Mouse (Mus musculus) midbrain, embryonic 14.5 days (tissue): ENCODE measurements around the gene Brk1. TPM values are rescaled to one million over a fixed set of nuclear protein-coding genes. Genes with fewer than 3 reads are reported as not detected.
A peak's percentile ranks its signal among the peaks of the same experiment; 100 is the strongest.

ENCODE experiments used
- ATAC-seq: fragments of 200-750 bp; cut with Nextera tagmentation; 2 replicates; pipeline ENCODE4 v1.8.0; 2017; ENCODE audit warnings: moderate number of reproducible peaks, moderate library complexity; ENCODE audit not compliant: low FRiP score, low TSS enrichment
- DNase-seq: peaks from one replicate; pipeline ENCODE4 v3.0.0-alpha.2; 2015
- H3K27ac ChIP-seq: fragments of 300-500 bp; sonication (generic); replicated peaks from 2 replicates; pipeline ENCODE4 v1.5.1; 2014; ENCODE audit warnings: mild to moderate bottlenecking, low read depth, low read length, moderate library complexity
- H3K27me3 ChIP-seq: fragments of 300-500 bp; sonication (generic); 2 replicates; pipeline ENCODE4 v1.6.1; 2014; ENCODE audit warnings: low read length, control low read depth, mixed read lengths; ENCODE audit not compliant: control insufficient read depth, insufficient read depth
- H3K36me3 ChIP-seq: fragments of 300-500 bp; sonication (generic); 2 replicates; pipeline ENCODE4 v1.6.1; 2014; ENCODE audit warnings: low read length, control low read depth; ENCODE audit not compliant: control insufficient read depth, insufficient read depth
- H3K4me1 ChIP-seq: fragments of 300-500 bp; sonication (generic); 2 replicates; pipeline ENCODE4 v1.6.1; 2014; ENCODE audit warnings: mild to moderate bottlenecking, antibody characterized with exemption, low read length, control low read depth; ENCODE audit not compliant: control insufficient read depth, insufficient read depth
- H3K4me2 ChIP-seq: fragments of 300-500 bp; sonication (generic); 2 replicates; pipeline ENCODE4 v1.6.1; 2014; ENCODE audit warnings: mild to moderate bottlenecking, low read length, moderate library complexity
- H3K4me3 ChIP-seq: fragments of 300-500 bp; sonication (generic); replicated peaks from 2 replicates; pipeline ENCODE4 v1.5.1; 2014; ENCODE audit warnings: low read depth, low read length
- H3K9ac ChIP-seq: fragments of 300-500 bp; sonication (generic); replicated peaks from 2 replicates; pipeline ENCODE4 v1.6.1; 2014; ENCODE audit warnings: mild to moderate bottlenecking, low read length, moderate library complexity
- H3K9me3 ChIP-seq: fragments of 300-500 bp; sonication (generic); 2 replicates; pipeline ENCODE4 v1.6.1; 2016; ENCODE audit warnings: low read length, control low read depth, mixed read lengths; ENCODE audit not compliant: control insufficient read depth
- WGBS: fragments of 180-500 bp; shearing (Covaris S2); extraction: QIAGEN DNeasy Blood & Tissue Kit; methylation state at CpG from one replicate; pipeline ENCODE4 v1.1.7; 2014; 5-methylcytosine and 5-hydroxymethylcytosine counted together
- polyA plus RNA-seq: library from polyadenylated mRNA; unstranded; fragments of >200 nt; fragmentation: Nextera tagmentation; extraction: Ambion mirVana; gene quantifications from 2 replicates; pipeline ENCODE4 v1.2.1, GENCODE M21; 2014

Brk1 gene
- polyA plus RNA-seq, 1 experiment from 2014 or later = 258 TPM

GRCm38 (mm10) chr6:113597945-113598344 lies 6.6 kb upstream of the Brk1 start:
- no peak overlapping the region for H3K4me2 ChIP-seq
- DNase-seq (no peak), ATAC-seq (no peak)
- H3K4me3 ChIP-seq = no peak overlapping the region
- no peaks in the 10 kb centered on the region for H3K36me3 ChIP-seq
- no peak overlapping the region for H3K27ac ChIP-seq
- WGBS = 90% methylated on average over 4 of the region's 4 CpGs
- no peaks in the 10 kb centered on the region for H3K4me1 ChIP-seq
- H3K27me3 ChIP-seq = no peaks in the 10 kb centered on the region
- no peak overlapping the region for H3K9ac ChIP-seq
- H3K9me3 ChIP-seq = no peaks in the 10 kb centered on the region

GRCm38 (mm10) chr6:113599833-113600232 lies 4.7 kb upstream of the Brk1 start:
- DNase-seq = no peak
- WGBS = 71% methylated on average over 5 of the region's 5 CpGs
- no peaks in the 10 kb centered on the region for H3K36me3 ChIP-seq
- no peaks in the 10 kb centered on the region for H3K27me3 ChIP-seq
- no peaks in the 10 kb centered on the region for H3K4me1 ChIP-seq
- H3K27ac ChIP-seq = no peak overlapping the region
- no peak for ATAC-seq
- H3K4me2 ChIP-seq = no peak overlapping the region
- H3K9me3 ChIP-seq = no peaks in the 10 kb centered on the region
- H3K9ac ChIP-seq = no peak overlapping the region; the same call in 1 of the 2 replicates
- no peak overlapping the region for H3K4me3 ChIP-seq

DNA sequence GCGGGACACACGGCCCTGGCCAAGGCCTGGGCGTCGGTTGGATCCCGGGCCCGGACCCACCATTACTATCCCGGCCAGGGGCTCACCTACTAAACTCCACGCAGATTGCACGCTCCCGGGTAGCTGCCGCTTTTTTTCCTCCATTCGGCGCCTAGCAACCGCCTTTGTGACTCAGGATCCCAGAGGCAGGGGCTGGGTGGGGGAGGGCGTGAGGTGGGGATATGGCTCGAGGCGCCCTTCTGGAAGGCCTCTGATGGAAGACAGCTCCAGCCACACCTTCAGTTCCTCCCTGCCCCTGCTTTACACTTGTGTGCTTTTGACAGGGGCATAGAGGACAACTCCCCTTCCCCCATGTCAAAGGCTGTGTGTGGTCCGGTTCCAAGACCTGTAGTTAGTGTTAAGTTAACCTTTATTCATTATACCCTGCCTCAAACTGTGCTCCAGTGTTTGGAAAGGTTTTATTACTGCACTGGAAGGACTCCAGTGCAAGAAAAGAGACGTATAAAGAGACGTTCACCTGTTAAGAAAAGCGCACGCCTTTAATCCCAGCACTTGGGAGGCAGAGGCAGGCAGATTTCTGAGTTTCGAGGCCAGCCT lies 3.9 kb upstream of the Brk1 start, which contains the start of gene Fancd2os:
Gene Fancd2os (minus strand): TSS at position 173 of the 597 bp plus-strand sequence.
- Histone ChIP-seq H3K4me2 (0 out of 2 replicates have a peak within 1 kb of the TSS, but pooled peaks have one; percentile 15), H3K36me3 (no peaks in the 10 kb centered on the region), H3K9ac (no peak within 1 kb of the TSS; the same call in 1 of the 2 replicates), H3K4me1 (peaks cover 4% of the 10 kb centered on the region), H3K27ac (no peak within 1 kb of the TSS), H3K9me3 (no peaks in the 10 kb centered on the region), H3K27me3 (no peaks in the 10 kb centered on the region), H3K4me3 (no peak within 1 kb of the TSS)
- DNase-seq = peak; percentile 19
- no peak for ATAC-seq
- 30% methylated on average over 23 of the region's 23 CpGs for WGBS

DNA sequence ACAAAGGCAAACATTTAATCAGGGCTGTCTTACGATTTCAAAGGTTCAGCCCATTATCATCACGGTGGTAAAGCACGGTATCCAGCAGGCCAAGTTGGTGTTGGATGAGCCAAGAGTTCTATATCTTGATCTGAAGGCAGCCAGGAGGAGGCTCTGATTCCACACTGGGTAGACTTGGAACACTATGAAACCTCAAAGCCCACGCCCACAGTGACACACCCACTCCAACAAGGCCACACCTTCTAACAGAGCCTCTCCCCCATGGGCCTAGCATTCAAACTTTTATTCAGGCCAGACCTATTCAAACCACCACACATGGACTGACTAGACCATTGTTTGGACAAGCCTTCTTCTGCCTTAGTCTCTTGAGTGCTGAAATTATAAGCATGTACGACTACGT lies 1.8 kb upstream of the Brk1 start:
- Histone ChIP-seq H3K27me3 (no peaks in the 10 kb centered on the region), H3K36me3 (peaks cover 3% of the 10 kb centered on the region; the same call in 1 of the 2 replicates), H3K9me3 (no peaks in the 10 kb centered on the region), H3K27ac (no peak overlapping the region), H3K4me3 (no peak overlapping the region), H3K9ac (no peak overlapping the region), H3K4me2 (no peak overlapping the region), H3K4me1 (peaks cover 12% of the 10 kb centered on the region)
- no peak for DNase-seq
- 95% methylated on average over 6 of the region's 6 CpGs for WGBS
- no peak for ATAC-seq

GRCm38 (mm10) chr6:113603993-113604392 lies 579 bp upstream of the Brk1 start:
- Histone ChIP-seq H3K4me1 (peaks cover 12% of the 10 kb centered on the region), H3K9me3 (no peaks in the 10 kb centered on the region), H3K4me3 (peak overlapping the region; percentile 91), H3K9ac (peak overlapping the region; percentile 86), H3K36me3 (peaks cover 3% of the 10 kb centered on the region; the same call in 1 of the 2 replicates), H3K27me3 (no peaks in the 10 kb centered on the region), H3K27ac (peak overlapping the region; percentile 69), H3K4me2 (peak overlapping the region; percentile 76)
- WGBS = 51% methylated on average over 12 of the region's 12 CpGs
- DNase-seq = no peak
- no peak for ATAC-seq

DNA sequence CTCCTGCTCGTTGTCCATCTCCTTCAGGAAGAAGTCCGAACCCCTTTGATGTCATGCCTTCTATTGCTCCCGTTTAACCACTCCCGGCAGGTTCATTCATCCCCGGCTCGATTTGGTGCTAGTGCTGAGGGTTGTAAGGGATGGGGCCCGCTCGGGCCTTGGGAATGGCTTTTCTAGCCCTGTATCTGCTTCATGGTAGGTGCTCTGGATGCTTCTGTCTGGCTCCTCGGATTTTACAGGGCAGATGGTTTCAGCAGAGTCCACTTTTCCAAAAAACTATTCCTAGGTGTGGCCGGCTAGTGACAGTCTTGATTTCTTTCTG lies 613 bp downstream of the Brk1 start:
- Histone ChIP-seq H3K9me3 (no peaks in the 10 kb centered on the region), H3K36me3 (peaks cover 8% of the 10 kb centered on the region), H3K4me2 (peak overlapping the region; percentile 76), H3K27me3 (no peaks in the 10 kb centered on the region), H3K27ac (peak overlapping the region; percentile 82), H3K4me3 (peak overlapping the region; percentile 91), H3K9ac (peak overlapping the region; percentile 86), H3K4me1 (peaks cover 12% of the 10 kb centered on the region)
- WGBS = 5% methylated on average over 10 of the region's 10 CpGs
- DNase-seq (no peak), ATAC-seq (peak; percentile 38; the same call in 1 of the 2 replicates)

DNA sequence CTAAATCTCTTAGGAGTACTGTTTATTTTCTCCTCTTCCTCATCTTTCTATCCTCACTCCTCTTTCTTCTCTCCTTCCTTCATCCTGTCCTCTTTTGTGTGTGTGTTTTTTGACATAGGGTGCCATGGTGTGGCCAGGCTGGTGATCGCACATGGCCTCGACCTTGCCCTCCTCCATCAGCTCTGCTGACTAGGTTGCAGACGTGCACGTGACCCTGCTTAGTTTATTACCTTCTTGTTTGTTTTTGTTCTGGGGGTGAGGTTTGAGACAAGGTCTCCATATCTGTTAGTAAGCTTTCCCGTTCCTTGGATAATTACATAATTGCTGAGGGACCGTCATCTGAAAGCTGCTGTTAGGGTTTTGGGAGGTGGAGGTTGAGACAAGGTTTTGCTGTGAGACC lies 4.3 kb downstream of the Brk1 start:
- H3K27me3 ChIP-seq = no peaks in the 10 kb centered on the region
- H3K4me3 ChIP-seq = no peak overlapping the region
- WGBS = 92% methylated on average over 6 of the region's 6 CpGs
- peaks cover 12% of the 10 kb centered on the region for H3K4me1 ChIP-seq
- peaks cover 9% of the 10 kb centered on the region for H3K36me3 ChIP-seq
- no peaks in the 10 kb centered on the region for H3K9me3 ChIP-seq
- ATAC-seq = no peak
- H3K27ac ChIP-seq = no peak overlapping the region
- no peak for DNase-seq
- no peak overlapping the region for H3K9ac ChIP-seq
- no peak overlapping the region for H3K4me2 ChIP-seq

GRCm38 (mm10) chr6:113609293-113609692 lies 4.7 kb downstream of the Brk1 start:
- ATAC-seq (no peak), DNase-seq (no peak)
- Histone ChIP-seq H3K27me3 (no peaks in the 10 kb centered on the region), H3K9me3 (no peaks in the 10 kb centered on the region), H3K36me3 (peaks cover 9% of the 10 kb centered on the region), H3K9ac (no peak overlapping the region), H3K4me3 (no peak overlapping the region), H3K4me1 (peaks cover 12% of the 10 kb centered on the region), H3K27ac (no peak overlapping the region), H3K4me2 (no peak overlapping the region)
- WGBS = 96% methylated on average over 7 of the region's 7 CpGs

GRCm38 (mm10) chr6:113612258-113612969 lies 7.8 kb downstream of the Brk1 start:
- 96% methylated on average over 8 of the region's 8 CpGs for WGBS
- no peak overlapping the region for H3K4me3 ChIP-seq
- no peak overlapping the region for H3K27ac ChIP-seq
- H3K27me3 ChIP-seq = no peaks in the 10 kb centered on the region
- H3K36me3 ChIP-seq = peaks cover 37% of the 10 kb centered on the region
- no peak overlapping the region for H3K4me2 ChIP-seq
- H3K4me1 ChIP-seq = no peaks in the 10 kb centered on the region
- no peaks in the 10 kb centered on the region for H3K9me3 ChIP-seq
- ATAC-seq (no peak), DNase-seq (no peak)
- H3K9ac ChIP-seq = no peak overlapping the region
